Mouse (Mus musculus): ENCODE measurements around the gene Gabarapl2.

DNA sequence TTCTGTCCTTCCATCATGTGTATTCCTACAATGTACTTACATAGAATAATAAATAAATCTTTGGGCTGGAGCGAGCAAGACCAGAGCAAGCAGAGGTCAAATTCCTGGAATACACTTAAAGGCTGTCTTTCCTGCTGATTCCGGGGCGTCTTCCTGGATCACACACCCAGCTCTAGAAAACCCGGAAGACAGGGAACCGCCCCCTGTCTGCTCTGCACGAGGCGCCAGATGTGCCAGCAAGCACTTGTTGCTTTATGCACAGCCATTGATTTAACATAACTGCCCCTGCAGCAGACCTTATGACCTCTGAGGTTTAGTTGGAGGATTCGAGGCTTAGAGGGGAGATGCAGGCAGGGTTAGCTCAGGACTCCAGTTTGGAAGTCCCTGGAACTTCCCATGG is 48.5 kb upstream of the Gabarapl2 start:
- TF ChIP-seq MAFK (IDR thresholded peaks at IDR 0.05; ENCODE audit: insufficient read depth, low read depth, low read length), result no peak
- no peak for TF ChIP-seq HCFC1 (IDR thresholded peaks at IDR 0.05; ENCODE audit: borderline replicate concordance, insufficient read depth, low read length)
- no peak for TF ChIP-seq ZNF384 (IDR thresholded peaks at IDR 0.05; ENCODE audit: low read depth, low read length)
- TF ChIP-seq ZC3H11A (IDR thresholded peaks at IDR 0.05; ENCODE audit: borderline replicate concordance, low read depth, low read length), result no peak

All from ES-E14 (cell line).